Mouse (Mus musculus) MEL (cell line): ENCODE results near the gene Stra8. TPM values are rescaled to one million over a fixed set of nuclear protein-coding genes. Genes with fewer than 3 reads are reported as not detected.

Experiments
- DNase-seq: peaks from one replicate; pipeline ENCODE4 v3.0.0; 2011; ENCODE audit warnings: low read depth, low spot score
- H3K27ac ChIP-seq: 2 replicates; pipeline ENCODE4 v1.5.1; 2012; ENCODE audit warnings: low read depth, mild to moderate bottlenecking, control low read depth, low read length, moderate library complexity; ENCODE audit not compliant: control insufficient read depth
- H3K27me3 ChIP-seq, 2 experiments: fragments of 150-350 bp in 1 of 2; sonication (generic) in 1 of 2; 2 replicates each; pipeline ENCODE4 v1.6.1; 2012; ENCODE audit warnings: low read length in 2 of 2, mild to moderate bottlenecking in 2 of 2, improper control_type of control experiment in 1 of 2, moderate library complexity in 1 of 2; ENCODE audit not compliant: insufficient read depth in 2 of 2, control insufficient read depth in 1 of 2
- H3K36me3 ChIP-seq, 2 experiments: 2 replicates each; pipeline ENCODE4 v1.6.1; 2012 to 2014; ENCODE audit warnings: low read length in 2 of 2, improper control_type of control experiment in 1 of 2, inconsistent platforms in 1 of 2, mild to moderate bottlenecking in 1 of 2; ENCODE audit not compliant: insufficient read depth in 2 of 2, control insufficient read depth in 1 of 2
- H3K4me1 ChIP-seq, 2 experiments: fragments of 150-350 bp in 1 of 2; sonication (generic) in 1 of 2; 2 replicates each; pipeline ENCODE4 v1.6.1; 2012; ENCODE audit warnings: low read length in 2 of 2, improper control_type of control experiment in 1 of 2, mild to moderate bottlenecking in 1 of 2; ENCODE audit not compliant: insufficient read depth in 2 of 2, control insufficient read depth in 1 of 2
- H3K4me3 ChIP-seq, 2 experiments: fragments of 150-350 bp in 1 of 2; sonication (generic) in 1 of 2; 2 replicates each; pipeline ENCODE4 v1.5.1; 2012; ENCODE audit warnings: low read depth in 2 of 2, low read length in 2 of 2, mild to moderate bottlenecking in 2 of 2, moderate library complexity in 2 of 2, control low read depth in 1 of 2, improper control_type of control experiment in 1 of 2; ENCODE audit not compliant: control insufficient read depth in 1 of 2, insufficient read depth in 1 of 2
- H3K79me2 ChIP-seq: 2 replicates; pipeline ENCODE4 v1.6.1; 2012; ENCODE audit warnings: mild to moderate bottlenecking, low read length, moderate library complexity; ENCODE audit not compliant: control insufficient read depth, poor library complexity, insufficient read depth
- H3K9ac ChIP-seq: 2 replicates; pipeline ENCODE4 v1.6.1; 2012; ENCODE audit warnings: low read depth, mild to moderate bottlenecking, control low read depth, low read length, moderate library complexity; ENCODE audit not compliant: control insufficient read depth, poor library complexity, severe bottlenecking
- H3K9me3 ChIP-seq: fragments of 150-350 bp; sonication (generic); replicated peaks from 2 replicates; pipeline ENCODE4 v1.6.1; 2012; ENCODE audit warnings: mild to moderate bottlenecking, low read length, improper control_type of control experiment, moderate library complexity; ENCODE audit not compliant: insufficient read depth
- BHLHE40 ChIP-seq: IDR thresholded peaks from 2 replicates; pipeline ENCODE4 v1.6.1; 2012; ENCODE audit warnings: low read depth, mild to moderate bottlenecking, inconsistent platforms, low read length, improper control_type of control experiment, borderline replicate concordance
- CHD1 ChIP-seq: IDR thresholded peaks from 2 replicates; pipeline ENCODE4 v1.6.1; 2012; ENCODE audit warnings: low read depth, mild to moderate bottlenecking, inconsistent platforms, low read length, improper control_type of control experiment
- CTCF ChIP-seq, 3 experiments: IDR thresholded peaks in 2 of 3; conservative IDR thresholded peaks in 1 of 3; 2 replicates each; pipeline ENCODE4 v1.5.1; 2011 to 2012; ENCODE audit warnings: low read length in 3 of 3, low read depth in 2 of 3, mild to moderate bottlenecking in 2 of 3, improper control_type of control experiment in 1 of 3, inconsistent platforms in 1 of 3, mixed read lengths in 1 of 3, moderate library complexity in 1 of 3; ENCODE audit not compliant: control insufficient read depth in 1 of 3, insufficient read depth in 1 of 3, poor library complexity in 1 of 3, severe bottlenecking in 1 of 3
- E2F4 ChIP-seq: IDR thresholded peaks from 2 replicates; pipeline ENCODE4 v1.6.1; 2011; ENCODE audit warnings: low read depth, low read length, improper control_type of control experiment, borderline replicate concordance
- GATA1 ChIP-seq: IDR thresholded peaks from 2 replicates; pipeline ENCODE4 v1.6.1; 2011; ENCODE audit warnings: low read depth, low read length, improper control_type of control experiment
- JUND ChIP-seq: IDR thresholded peaks from 2 replicates; pipeline ENCODE4 v1.6.1; 2011; ENCODE audit warnings: low read depth, mild to moderate bottlenecking, improper control_type of control experiment, low read length
- KAT2A ChIP-seq: conservative IDR thresholded peaks from 2 replicates; pipeline ENCODE4 v1.6.1; 2012; ENCODE audit warnings: low read depth, low read length, improper control_type of control experiment, inconsistent platforms
- MAX ChIP-seq: IDR thresholded peaks from 2 replicates; pipeline ENCODE4 v1.6.1; 2011; ENCODE audit warnings: low read length, improper control_type of control experiment
- MAZ ChIP-seq: IDR thresholded peaks from 2 replicates; pipeline ENCODE4 v1.6.1; 2012; ENCODE audit warnings: low read depth, mild to moderate bottlenecking, inconsistent platforms, low read length, improper control_type of control experiment
- MEF2A ChIP-seq: IDR thresholded peaks from 2 replicates; pipeline ENCODE4 v1.6.1; 2014; ENCODE audit warnings: low read depth, mild to moderate bottlenecking, inconsistent platforms, low read length, improper control_type of control experiment; ENCODE audit not compliant: poor library complexity, insufficient replicate concordance, severe bottlenecking; ENCODE audit errors: extremely low read depth
- MXI1 ChIP-seq: IDR thresholded peaks from 2 replicates; pipeline ENCODE4 v1.6.1; 2011; ENCODE audit warnings: mild to moderate bottlenecking, low read depth, low read length, improper control_type of control experiment
- MYB ChIP-seq: IDR thresholded peaks from 2 replicates; pipeline ENCODE4 v1.6.1; 2011; ENCODE audit warnings: mild to moderate bottlenecking, low read depth, low read length, improper control_type of control experiment
- MYC ChIP-seq: IDR thresholded peaks from 2 replicates; pipeline ENCODE4 v1.6.1; 2011; ENCODE audit warnings: low read depth, mild to moderate bottlenecking, low read length, improper control_type of control experiment, moderate library complexity
- NRF1 ChIP-seq: IDR thresholded peaks from 2 replicates; pipeline ENCODE4 v1.6.1; 2014; ENCODE audit warnings: low read depth, mild to moderate bottlenecking, inconsistent platforms, low read length, improper control_type of control experiment, moderate library complexity; ENCODE audit not compliant: poor library complexity, insufficient read depth, severe bottlenecking
- POLR2A ChIP-seq, 2 experiments: IDR thresholded peaks; 2 replicates each; pipeline ENCODE4 v1.6.1; 2011 to 2012; ENCODE audit warnings: low read length in 2 of 2, mild to moderate bottlenecking in 2 of 2, control low read depth in 1 of 2, improper control_type of control experiment in 1 of 2, low read depth in 1 of 2, moderate library complexity in 1 of 2; ENCODE audit not compliant: control insufficient read depth in 1 of 2, insufficient read depth in 1 of 2, poor library complexity in 1 of 2
- POLR2AphosphoS2 ChIP-seq: IDR thresholded peaks from 2 replicates; pipeline ENCODE4 v1.6.1; 2011; ENCODE audit warnings: low read length, improper control_type of control experiment
- POLR2AphosphoS5 ChIP-seq: IDR thresholded peaks from 2 replicates; pipeline ENCODE4 v1.6.1; 2012; ENCODE audit warnings: low read depth, borderline replicate concordance, mild to moderate bottlenecking, inconsistent platforms, low read length, moderate library complexity, mixed read lengths
- RAD21 ChIP-seq: IDR thresholded peaks from 2 replicates; pipeline ENCODE4 v1.6.1; 2011; ENCODE audit warnings: mild to moderate bottlenecking, low read depth, low read length, improper control_type of control experiment
- SIN3A ChIP-seq: IDR thresholded peaks from 2 replicates; pipeline ENCODE4 v1.6.1; 2012; ENCODE audit warnings: low read length, improper control_type of control experiment, inconsistent platforms
- TAL1 ChIP-seq: IDR thresholded peaks from 2 replicates; pipeline ENCODE4 v1.6.1; 2012; ENCODE audit warnings: mild to moderate bottlenecking, inconsistent platforms, low read length, moderate library complexity, mixed read lengths
- TBP ChIP-seq: IDR thresholded peaks from 2 replicates; pipeline ENCODE4 v1.8.0; 2011; ENCODE audit warnings: low read depth, low read length, improper control_type of control experiment
- TCF12 ChIP-seq: IDR thresholded peaks from 2 replicates; pipeline ENCODE4 v1.6.1; 2014; ENCODE audit warnings: low read depth, mild to moderate bottlenecking, inconsistent platforms, low read length, improper control_type of control experiment, moderate library complexity
- USF1 ChIP-seq: IDR thresholded peaks from 2 replicates; pipeline ENCODE4 v1.6.1; 2014; ENCODE audit warnings: low read depth, mild to moderate bottlenecking, inconsistent platforms, low read length, improper control_type of control experiment, moderate library complexity
- USF2 ChIP-seq, 2 experiments: IDR thresholded peaks; 2 replicates each; pipeline ENCODE4 v1.6.1; 2011 to 2012; ENCODE audit warnings: improper control_type of control experiment in 2 of 2, low read length in 2 of 2, borderline replicate concordance in 1 of 2, inconsistent platforms in 1 of 2, low read depth in 1 of 2, mild to moderate bottlenecking in 1 of 2; ENCODE audit not compliant: insufficient read depth in 1 of 2
- ZKSCAN1 ChIP-seq: IDR thresholded peaks from 2 replicates; pipeline ENCODE4 v1.6.1; 2012; ENCODE audit warnings: low read depth, mild to moderate bottlenecking, inconsistent platforms, low read length, improper control_type of control experiment, moderate library complexity
- ZMIZ1 ChIP-seq: IDR thresholded peaks from 2 replicates; pipeline ENCODE4 v1.6.1; 2012; ENCODE audit warnings: low read depth, mild to moderate bottlenecking, inconsistent platforms, low read length, improper control_type of control experiment, moderate library complexity
- ZNF384 ChIP-seq: IDR thresholded peaks from 2 replicates; pipeline ENCODE4 v1.6.1; 2012; ENCODE audit warnings: low read depth, mild to moderate bottlenecking, inconsistent platforms, low read length, improper control_type of control experiment
- polyA plus RNA-seq, 2 experiments: library from polyadenylated mRNA; stranded (reverse) in 1 of 2; unstranded in 1 of 2; fragments of >175 nt in 1 of 2; fragments of >200 nt in 1 of 2; gene quantifications; 2 replicates each; pipeline versions ENCODE4 v1.2.1 to v1.2.4; 2012; ENCODE audit warnings: low replicate concordance in 2 of 2, low read depth in 1 of 2; ENCODE audit not compliant: insufficient read length in 2 of 2, insufficient read depth in 1 of 2, missing spikeins in 1 of 2
- total RNA-seq: library from RNA; depleted of rRNA; stranded (reverse); fragments of 300-350 nt; gene quantifications from 2 replicates; pipeline ENCODE4 v1.2.3, GENCODE M21; 2012

Gene Stra8
- total and polyA plus RNA-seq, 3 experiments: not detected

- no peak overlapping the region for H3K27ac ChIP-seq
- H3K27me3 ChIP-seq: no peaks in the 10 kb centered on the region
- peaks cover 0 to 1% of the 10 kb centered on the region in 2 experiments; a peak in 1 of 4 replicates for H3K36me3 ChIP-seq
- no peaks in the 10 kb centered on the region for H3K79me2 ChIP-seq
- H3K4me1 ChIP-seq: no peaks in the 10 kb centered on the region
- no peak for DNase-seq
- TF ChIP-seq ZMIZ1 (no peak), BHLHE40 (no peak), GATA1 (no peak), JUND (no peak), MEF2A (no peak), USF1 (no peak), E2F4 (no peak), TCF12 (no peak), POLR2AphosphoS5 (no peak), ZKSCAN1 (no peak), MYC (no peak), TAL1 (no peak), TBP (no peak), USF2 (IDR thresholded peaks at IDR 0.05; ENCODE audit: borderline replicate concordance in 1 of 2, insufficient read depth in 1 of 2, low read depth in 1 of 2, low read length in 2 of 2) (no peak)
- no peak overlapping the region for H3K9ac ChIP-seq
- H3K9me3 ChIP-seq: no peaks in the 10 kb centered on the region
- H3K4me3 ChIP-seq: no peak overlapping the region
Measured at GRCm38 (mm10) chr6:34889185-34889584, 30.8 kb upstream of the Stra8 start.

- no peak for DNase-seq
- H3K4me1 ChIP-seq: peaks cover 2 to 8% of the 10 kb centered on the region in 2 experiments; a peak in 3 of 4 replicates
- TF ChIP-seq MAX (no peak), E2F4 (no peak), BHLHE40 (no peak), MAZ (no peak), RAD21 (no peak), JUND (no peak), KAT2A (no peak), SIN3A (no peak), MYB (no peak), NRF1 (no peak), ZNF384 (no peak), POLR2A (IDR thresholded peaks at IDR 0.05; ENCODE audit: control insufficient read depth in 1 of 2, insufficient read depth in 1 of 2, low read depth in 1 of 2, low read length in 2 of 2, poor library complexity in 1 of 2) (no peak), CHD1 (no peak), ZMIZ1 (no peak), CTCF (IDR thresholded peaks at IDR 0.05 in 2 of 3, conservative IDR thresholded peaks at IDR 0.05 in 1 of 3; ENCODE audit: control insufficient read depth in 1 of 3, insufficient read depth in 1 of 3, low read depth in 2 of 3, low read length in 3 of 3, poor library complexity in 1 of 3, severe bottlenecking in 1 of 3) (no peak), POLR2AphosphoS5 (no peak), POLR2AphosphoS2 (no peak), MXI1 (no peak)
- H3K36me3 ChIP-seq: peaks cover 0 to 10% of the 10 kb centered on the region in 2 experiments; a peak in 3 of 4 replicates
- H3K27ac ChIP-seq: no peak overlapping the region
- no peak overlapping the region for H3K9ac ChIP-seq
- no peaks in the 10 kb centered on the region for H3K27me3 ChIP-seq
- no peaks in the 10 kb centered on the region for H3K79me2 ChIP-seq
- no peak overlapping the region for H3K4me3 ChIP-seq
- no peaks in the 10 kb centered on the region for H3K9me3 ChIP-seq
Measured at GRCm38 (mm10) chr6:34895569-34895968, 24.4 kb upstream of the Stra8 start.
